Mouse (Mus musculus): Measurements from ENCODE around the gene Fibin. TPM values are rescaled to one million over a fixed set of nuclear protein-coding genes. Genes with fewer than 3 reads are reported as not detected.

The Fibin gene
- polyA plus RNA-seq, 1 experiment from 2014 or later, result 21.0 TPM

- no peaks in the 10 kb centered on the region for H3K36me3 ChIP-seq (ENCODE audit: control insufficient read depth, insufficient read depth, low read length)
- H3K27ac ChIP-seq (ENCODE audit: low read depth, low read length), result no peak overlapping the region
- ATAC-seq (ENCODE audit: low FRiP score, low TSS enrichment), result no peak
- H3K9me3 ChIP-seq (ENCODE audit: control insufficient read depth, low read length), result no peaks in the 10 kb centered on the region
- H3K4me3 ChIP-seq (ENCODE audit: low read length), result no peak overlapping the region
- H3K4me2 ChIP-seq (replicated peaks; ENCODE audit: low read depth, low read length), result no peak overlapping the region
- no peak overlapping the region for H3K9ac ChIP-seq (ENCODE audit: low read depth, low read length)
- no peaks in the 10 kb centered on the region for H3K27me3 ChIP-seq (ENCODE audit: control insufficient read depth, insufficient read depth, low read length)
- 100% methylated on average over 1 of the region's 1 CpGs for WGBS
- no peaks in the 10 kb centered on the region for H3K4me1 ChIP-seq (ENCODE audit: control insufficient read depth, insufficient read depth, low read length)
Observed at GRCm38 (mm10) chr2:110318719-110319118, 44.3 kb downstream of the Fibin start.

GRCm38 (mm10) chr2:110316116-110316883, 46.7 kb downstream of the Fibin start:
- H3K9ac ChIP-seq (ENCODE audit: low read depth, low read length), result no peak overlapping the region
- ATAC-seq (ENCODE audit: low FRiP score, low TSS enrichment), result peak; percentile 71; the same call in 1 of the 2 replicates
- H3K27ac ChIP-seq (ENCODE audit: low read depth, low read length), result no peak overlapping the region
- no peak overlapping the region for H3K4me2 ChIP-seq (replicated peaks; ENCODE audit: low read depth, low read length)
- H3K9me3 ChIP-seq (ENCODE audit: control insufficient read depth, low read length), result no peaks in the 10 kb centered on the region
- no peaks in the 10 kb centered on the region for H3K4me1 ChIP-seq (ENCODE audit: control insufficient read depth, insufficient read depth, low read length)
- WGBS, result 31% methylated on average over 3 of the region's 3 CpGs
- H3K36me3 ChIP-seq (ENCODE audit: control insufficient read depth, insufficient read depth, low read length), result no peaks in the 10 kb centered on the region
- no peak overlapping the region for H3K4me3 ChIP-seq (ENCODE audit: low read length)
- no peaks in the 10 kb centered on the region for H3K27me3 ChIP-seq (ENCODE audit: control insufficient read depth, insufficient read depth, low read length)

GRCm38 (mm10) chr2:110314509-110315155, 48.4 kb downstream of the Fibin start, which contains the start of gene Bbox1:
Bbox1 (minus strand) TSS chr2:110314560.
- Histone ChIP-seq H3K9me3 (ENCODE audit: control insufficient read depth, low read length) (no peaks in the 10 kb centered on the region), H3K36me3 (ENCODE audit: control insufficient read depth, insufficient read depth, low read length) (no peaks in the 10 kb centered on the region), H3K27me3 (ENCODE audit: control insufficient read depth, insufficient read depth, low read length) (no peaks in the 10 kb centered on the region), H3K4me2 (replicated peaks; ENCODE audit: low read depth, low read length) (no peak within 1 kb of the TSS), H3K4me1 (ENCODE audit: control insufficient read depth, insufficient read depth, low read length) (no peaks in the 10 kb centered on the region), H3K9ac (ENCODE audit: low read depth, low read length) (no peak within 1 kb of the TSS), H3K27ac (ENCODE audit: low read depth, low read length) (no peak within 1 kb of the TSS), H3K4me3 (ENCODE audit: low read length) (no peak within 1 kb of the TSS)
- 84% methylated on average over 6 of the region's 6 CpGs for WGBS
- ATAC-seq (ENCODE audit: low FRiP score, low TSS enrichment), result no peak

- Histone ChIP-seq H3K9me3 (ENCODE audit: control insufficient read depth, low read length) (no peaks in the 10 kb centered on the region), H3K9ac (ENCODE audit: low read depth, low read length) (no peak overlapping the region), H3K27ac (ENCODE audit: low read depth, low read length) (no peak overlapping the region), H3K36me3 (ENCODE audit: control insufficient read depth, insufficient read depth, low read length) (no peaks in the 10 kb centered on the region), H3K4me3 (ENCODE audit: low read length) (no peak overlapping the region), H3K27me3 (ENCODE audit: control insufficient read depth, insufficient read depth, low read length) (no peaks in the 10 kb centered on the region), H3K4me1 (ENCODE audit: control insufficient read depth, insufficient read depth, low read length) (no peaks in the 10 kb centered on the region), H3K4me2 (replicated peaks; ENCODE audit: low read depth, low read length) (no peak overlapping the region)
- ATAC-seq (ENCODE audit: low FRiP score, low TSS enrichment), result no peak
- 88% methylated on average over 5 of the region's 5 CpGs for WGBS
Observed at GRCm38 (mm10) chr2:110314074-110314473, 48.9 kb downstream of the Fibin start.

- WGBS, result 85% methylated on average over 2 of the region's 2 CpGs
- H3K4me1 ChIP-seq (ENCODE audit: control insufficient read depth, insufficient read depth, low read length), result no peaks in the 10 kb centered on the region
- ATAC-seq (ENCODE audit: low FRiP score, low TSS enrichment), result no peak
- H3K27me3 ChIP-seq (ENCODE audit: control insufficient read depth, insufficient read depth, low read length), result no peaks in the 10 kb centered on the region
- no peak overlapping the region for H3K4me3 ChIP-seq (ENCODE audit: low read length)
- H3K36me3 ChIP-seq (ENCODE audit: control insufficient read depth, insufficient read depth, low read length), result no peaks in the 10 kb centered on the region
- no peaks in the 10 kb centered on the region for H3K9me3 ChIP-seq (ENCODE audit: control insufficient read depth, low read length)
- no peak overlapping the region for H3K4me2 ChIP-seq (replicated peaks; ENCODE audit: low read depth, low read length)
- H3K9ac ChIP-seq (ENCODE audit: low read depth, low read length), result no peak overlapping the region
- H3K27ac ChIP-seq (ENCODE audit: low read depth, low read length), result no peak overlapping the region
Observed at GRCm38 (mm10) chr2:110313305-110313824, 49.6 kb downstream of the Fibin start.

Other genes starting within 250 kb of the Fibin start
- 0.04 and 0.12 TPM in 2 replicates for gene Bbox1, start 48.6 kb downstream of the Fibin start, polyA plus RNA-seq (2014; fragmentation: Nextera tagmentation; extraction: Ambion mirVana)
- gene Slc5a12, start 234.1 kb upstream of the Fibin start, polyA plus RNA-seq (2014; fragmentation: Nextera tagmentation; extraction: Ambion mirVana), result 0.06 and 0.20 TPM in 2 replicates